Mouse (Mus musculus): Measurements from ENCODE around the gene Nfib.

Nfib gene

GRCm38 (mm10) chr4:82585056-82585455, 120.5 kb downstream of the Nfib start:
- in situ Hi-C loops (cut with MboI; ENCODE audit: low pct_unique_long_range_greater_than_20kb in 1 of 2, low sequenced_read_pairs in 2 of 2, unreplicated experiment in 1 of 2) = loop anchor here in 1 of 2 experiments (25.0 kb wide), 1 partner anchor 623 kb away; no protein-coding TSS in a partner anchor

- in situ Hi-C loops (cut with MboI; ENCODE audit: low pct_unique_long_range_greater_than_20kb in 1 of 2, low sequenced_read_pairs in 2 of 2, unreplicated experiment in 1 of 2) = loop anchor here in 1 of 2 experiments (25.0 kb wide), 1 partner anchor 622 kb away; no protein-coding TSS in a partner anchor
Measured at GRCm38 (mm10) chr4:82584548-82584947, 121.0 kb downstream of the Nfib start.

- in situ Hi-C loops (cut with MboI; ENCODE audit: low pct_unique_long_range_greater_than_20kb in 1 of 2, low sequenced_read_pairs in 2 of 2, unreplicated experiment in 1 of 2) = no loop called here
Measured at GRCm38 (mm10) chr4:82573291-82573605, 132.3 kb downstream of the Nfib start.

GRCm38 (mm10) chr4:82572410-82573290, 132.9 kb downstream of the Nfib start:
- in situ Hi-C loops (cut with MboI; ENCODE audit: low pct_unique_long_range_greater_than_20kb in 1 of 2, low sequenced_read_pairs in 2 of 2, unreplicated experiment in 1 of 2) = no loop called here

GRCm38 (mm10) chr4:82558816-82559215, 146.7 kb downstream of the Nfib start:
- in situ Hi-C loops (cut with MboI; ENCODE audit: low pct_unique_long_range_greater_than_20kb in 1 of 2, low sequenced_read_pairs in 2 of 2, unreplicated experiment in 1 of 2) = no loop called here

GRCm38 (mm10) chr4:82555673-82556171, 149.8 kb downstream of the Nfib start:
- in situ Hi-C loops (cut with MboI; ENCODE audit: low pct_unique_long_range_greater_than_20kb in 1 of 2, low sequenced_read_pairs in 2 of 2, unreplicated experiment in 1 of 2) = no loop called here

GRCm38 (mm10) chr4:82553658-82554057, 151.9 kb downstream of the Nfib start:
- in situ Hi-C loops (cut with MboI; ENCODE audit: low pct_unique_long_range_greater_than_20kb in 1 of 2, low sequenced_read_pairs in 2 of 2, unreplicated experiment in 1 of 2) = no loop called here

- in situ Hi-C loops (cut with MboI; ENCODE audit: low pct_unique_long_range_greater_than_20kb in 1 of 2, low sequenced_read_pairs in 2 of 2, unreplicated experiment in 1 of 2) = no loop called here
Measured at GRCm38 (mm10) chr4:82552238-82552637, 153.3 kb downstream of the Nfib start.

GRCm38 (mm10) chr4:82549762-82550380, 155.7 kb downstream of the Nfib start:
- in situ Hi-C loops (cut with MboI; ENCODE audit: low pct_unique_long_range_greater_than_20kb in 1 of 2, low sequenced_read_pairs in 2 of 2, unreplicated experiment in 1 of 2) = no loop called here

GRCm38 (mm10) chr4:82548247-82548646, 157.3 kb downstream of the Nfib start:
- in situ Hi-C loops (cut with MboI; ENCODE audit: low pct_unique_long_range_greater_than_20kb in 1 of 2, low sequenced_read_pairs in 2 of 2, unreplicated experiment in 1 of 2) = no loop called here

GRCm38 (mm10) chr4:82543936-82544335, 161.6 kb downstream of the Nfib start:
- in situ Hi-C loops (cut with MboI; ENCODE audit: low pct_unique_long_range_greater_than_20kb in 1 of 2, low sequenced_read_pairs in 2 of 2, unreplicated experiment in 1 of 2) = no loop called here

- in situ Hi-C loops (cut with MboI; ENCODE audit: low pct_unique_long_range_greater_than_20kb in 1 of 2, low sequenced_read_pairs in 2 of 2, unreplicated experiment in 1 of 2) = no loop called here
Measured at GRCm38 (mm10) chr4:82543398-82543740, 162.2 kb downstream of the Nfib start.

GRCm38 (mm10) chr4:82542656-82543397, 162.7 kb downstream of the Nfib start:
- in situ Hi-C loops (cut with MboI; ENCODE audit: low pct_unique_long_range_greater_than_20kb in 1 of 2, low sequenced_read_pairs in 2 of 2, unreplicated experiment in 1 of 2) = no loop called here

- in situ Hi-C loops (cut with MboI; ENCODE audit: low pct_unique_long_range_greater_than_20kb in 1 of 2, low sequenced_read_pairs in 2 of 2, unreplicated experiment in 1 of 2) = no loop called here
Measured at GRCm38 (mm10) chr4:82541894-82542510, 163.5 kb downstream of the Nfib start.

- in situ Hi-C loops (cut with MboI; ENCODE audit: low pct_unique_long_range_greater_than_20kb in 1 of 2, low sequenced_read_pairs in 2 of 2, unreplicated experiment in 1 of 2) = no loop called here
Measured at GRCm38 (mm10) chr4:82540466-82540990, 165.0 kb downstream of the Nfib start.

GRCm38 (mm10) chr4:82540048-82540410, 165.5 kb downstream of the Nfib start:
- in situ Hi-C loops (cut with MboI; ENCODE audit: low pct_unique_long_range_greater_than_20kb in 1 of 2, low sequenced_read_pairs in 2 of 2, unreplicated experiment in 1 of 2) = no loop called here

GRCm38 (mm10) chr4:82539406-82540047, 166.0 kb downstream of the Nfib start:
- in situ Hi-C loops (cut with MboI; ENCODE audit: low pct_unique_long_range_greater_than_20kb in 1 of 2, low sequenced_read_pairs in 2 of 2, unreplicated experiment in 1 of 2) = no loop called here

GRCm38 (mm10) chr4:82538815-82539214, 166.7 kb downstream of the Nfib start:
- in situ Hi-C loops (cut with MboI; ENCODE audit: low pct_unique_long_range_greater_than_20kb in 1 of 2, low sequenced_read_pairs in 2 of 2, unreplicated experiment in 1 of 2) = no loop called here
